Mouse (Mus musculus): ENCODE results near the gene Llgl2.
A peak's percentile ranks its signal among the peaks of the same experiment; 100 is the strongest.

DNA sequence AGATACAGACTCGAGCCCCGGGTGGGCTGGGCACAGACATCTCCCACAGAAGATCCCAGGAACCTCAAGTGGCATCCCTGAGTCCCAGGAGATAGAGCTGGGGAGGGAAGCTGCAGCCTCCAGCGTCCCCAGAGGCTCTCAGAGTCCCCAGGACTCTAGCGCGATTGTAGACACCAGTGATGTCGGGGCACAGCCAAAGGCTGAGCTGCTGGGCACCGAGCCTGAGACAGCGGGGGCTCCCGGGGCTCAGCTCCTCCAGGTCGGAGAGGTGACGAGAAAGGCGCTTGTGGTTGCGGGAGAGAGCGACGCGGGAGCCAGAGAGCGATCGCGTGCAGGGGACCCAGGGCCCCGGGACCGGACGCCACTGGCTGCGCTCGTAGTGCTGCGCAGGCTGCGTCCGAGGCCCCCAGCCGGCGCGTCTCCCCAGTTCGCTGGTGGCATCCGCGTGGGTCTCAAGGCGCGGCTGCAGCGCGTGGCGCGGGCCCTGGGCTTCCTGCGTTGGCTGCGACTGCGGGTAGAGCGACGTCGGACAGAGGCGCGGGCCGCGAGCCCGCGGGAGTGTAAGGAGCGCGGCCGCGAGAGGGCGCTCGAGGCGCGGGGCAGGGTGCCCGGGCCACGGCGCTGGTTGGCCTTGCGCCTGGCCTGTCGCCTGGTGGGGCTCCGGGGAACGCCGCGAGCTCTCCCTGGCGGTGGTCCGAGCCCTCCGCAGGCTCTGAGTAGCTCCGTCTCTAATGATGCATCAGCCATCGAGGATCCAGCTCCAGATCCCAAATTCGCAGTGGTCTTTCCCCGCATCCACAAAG, 35.5 kb downstream of the Llgl2 start:
- TF ChIP-seq CTCF (IDR thresholded peaks at IDR 0.05; ENCODE audit: borderline replicate concordance, insufficient read depth, low read depth, low read length) (peak; percentile 63; the same call in 1 of the 2 replicates), POLR2A (IDR thresholded peaks at IDR 0.05; ENCODE audit: borderline replicate concordance, insufficient read depth, low read length) (no peak)
